Mouse (Mus musculus) small intestine, adult 2 months (tissue): Measurements from ENCODE around the gene Olfr1126.

Experiments
- CTCF ChIP-seq: fragments of 200-500 bp; IDR thresholded peaks from 2 replicates; pipeline ENCODE4 v1.5.1; 2012; ENCODE audit warnings: low read depth, mild to moderate bottlenecking, control low read depth, inconsistent platforms, low read length, moderate library complexity, mixed read lengths; ENCODE audit not compliant: insufficient replicate concordance, insufficient read length; ENCODE audit errors: extremely low read depth
- POLR2A ChIP-seq: fragments of 200-500 bp; IDR thresholded peaks from 2 replicates; pipeline ENCODE4 v1.6.1; 2012; ENCODE audit warnings: low read depth, mild to moderate bottlenecking, control low read depth, inconsistent platforms, low read length, moderate library complexity

- TF ChIP-seq CTCF (no peak), POLR2A (no peak)
Observed at GRCm38 (mm10) chr2:87480207-87480606, 26.4 kb downstream of the Olfr1126 start.
